Comparison of ENCODE assay signal across 47 mouse cellular contexts in genomic region chr13:34924210-34924609, GRCm38 (mm10). TPM values are rescaled to one million over a fixed set of nuclear protein-coding genes. Genes with fewer than 3 reads are reported as not detected.
"Had no signal": no experiment of that assay in that cellular context is flagged by ENCODE, and none has a peak within 500 bp of the region (broad histone marks: within the 10 kb centered on the region; RNA-seq: fewer than 3 reads in every experiment).

Gene Fam217a (minus strand): TSS chr13:34924310.
Gene 4933417A18Rik (plus strand): TSS chr13:34924409.

- H3K36me3 ChIP-seq: limb, embryonic 10.5 days; limb, embryonic 12.5 days; limb, embryonic 13.5 days; limb, embryonic 15.5 days; liver, embryonic 12.5 days; liver, embryonic 13.5 days; liver, embryonic 15.5 days; lung, embryonic 15.5 days; midbrain, embryonic 10.5 days; midbrain, embryonic 12.5 days; midbrain, embryonic 13.5 days; midbrain, embryonic 15.5 days had no signal

- H3K4me3 ChIP-seq: left cerebral cortex, adult 2 months; limb, embryonic 10.5 days; limb, embryonic 12.5 days; limb, embryonic 13.5 days; limb, embryonic 15.5 days; liver, embryonic 12.5 days; liver, embryonic 13.5 days; liver, embryonic 15.5 days; lung, embryonic 15.5 days; megakaryocyte, embryonic 14.5 days; midbrain, embryonic 10.5 days; midbrain, embryonic 12.5 days; midbrain, embryonic 13.5 days; midbrain, embryonic 15.5 days; myocyte had no signal

- DNase-seq: left cerebral cortex, postnatal 4 days; liver; liver, embryonic 13.5 days; liver, postnatal 0 days; lung, adult 18-20 months; lung, adult 2 months; lung, embryonic 14.5 days; lung, postnatal 10 days; lung, postnatal 14 days; lung, postnatal 36 days; lung, postnatal 4 days; midbrain, embryonic 14.5 days had no signal

- H3K27me3 ChIP-seq: limb, embryonic 12.5 days; limb, embryonic 13.5 days; limb, embryonic 15.5 days; liver, embryonic 12.5 days; liver, embryonic 13.5 days; liver, embryonic 15.5 days; lung, embryonic 15.5 days; midbrain, embryonic 12.5 days; midbrain, embryonic 13.5 days; midbrain, embryonic 15.5 days had no signal

- H3K27ac ChIP-seq: left cerebral cortex, adult 2 months; limb, embryonic 10.5 days; limb, embryonic 12.5 days; limb, embryonic 13.5 days; limb, embryonic 15.5 days; liver, embryonic 12.5 days; liver, embryonic 13.5 days; liver, embryonic 14.5 days; liver, embryonic 15.5 days; lung, embryonic 15.5 days; macrophage; midbrain, embryonic 10.5 days; midbrain, embryonic 12.5 days; midbrain, embryonic 13.5 days; midbrain, embryonic 15.5 days had no signal

- H3K4me1 ChIP-seq: limb, embryonic 13.5 days; liver, embryonic 12.5 days; liver, embryonic 13.5 days; liver, embryonic 15.5 days; lung, embryonic 15.5 days; megakaryocyte, embryonic 14.5 days; midbrain, embryonic 10.5 days; midbrain, embryonic 12.5 days; midbrain, embryonic 13.5 days; midbrain, embryonic 15.5 days had no signal

RNA-seq across cellular contexts. Expression of gene Fam217a, which starts in this region (rescaled TPM):
- total RNA-seq: liver, adult 2 months; megakaryocyte, adult 5-6 weeks; megakaryocyte-erythroid progenitor cell, adult 5-6 weeks had no signal
- polyA plus RNA-seq: liver, adult 2 months; lung, adult 2 months; macrophage; myocyte had no signal

RNA-seq across cellular contexts. Expression of gene 4933417A18Rik, which starts in this region (rescaled TPM):
- total RNA-seq: left cerebral cortex, adult 2 months; left cerebral cortex, adult 8-10 months; left cerebral cortex, postnatal 10 days; left cerebral cortex, postnatal 14 days; left cerebral cortex, postnatal 25 days; left cerebral cortex, postnatal 36 days; left cerebral cortex, postnatal 4 days; liver, adult 2 months; megakaryocyte progenitor cell, adult 5-6 weeks; megakaryocyte, adult 5-6 weeks; megakaryocyte-erythroid progenitor cell, adult 5-6 weeks; midbrain, postnatal 0 days; monocyte, adult 5-6 weeks had no signal
- polyA plus RNA-seq: limb, embryonic 10.5 days; limb, embryonic 11.5 days; limb, embryonic 12.5 days; limb, embryonic 13.5 days; limb, embryonic 14.5 days; limb, embryonic 15.5 days; liver, adult 2 months; liver, embryonic 11.5 days; liver, embryonic 12.5 days; liver, embryonic 13.5 days; liver, embryonic 14.5 days; liver, embryonic 15.5 days; liver, embryonic 16.5 days; liver, postnatal 0 days; lung, adult 2 months; lung, embryonic 14.5 days; lung, embryonic 15.5 days; lung, embryonic 16.5 days; lung, postnatal 0 days; macrophage; midbrain, embryonic 10.5 days; midbrain, embryonic 11.5 days; midbrain, embryonic 12.5 days; midbrain, embryonic 13.5 days; midbrain, embryonic 14.5 days; midbrain, embryonic 15.5 days; midbrain, embryonic 16.5 days; midbrain, postnatal 0 days; myocyte had no signal
